Mouse (Mus musculus): ENCODE data around the gene Jkamp. TPM values are rescaled to one million over a fixed set of nuclear protein-coding genes. Genes with fewer than 3 reads are reported as not detected.

Gene Jkamp
- polyA plus RNA-seq, 1 experiment = 69.5 TPM

GRCm38 (mm10) chr12:72084261-72085023 lies 947 bp upstream of the Jkamp start:
- Histone ChIP-seq H3K27ac (ENCODE audit: control insufficient read depth, insufficient read depth, low read length) (no peak overlapping the region), H3K27me3 (ENCODE audit: control insufficient read depth, insufficient read depth, low read length) (no peaks in the 10 kb centered on the region; the same call in 1 of the 2 replicates), H3K4me1 (replicated peaks; ENCODE audit: control insufficient read depth, insufficient read depth, low read length) (peaks cover 12% of the 10 kb centered on the region), H3K4me3 (ENCODE audit: control insufficient read depth, insufficient read depth, low read length) (peak overlapping the region; percentile 93), H3K36me3 (ENCODE audit: control insufficient read depth, insufficient read depth, low read length) (no peaks in the 10 kb centered on the region)
- TF ChIP-seq POLR2A (IDR thresholded peaks at IDR 0.05; ENCODE audit: control insufficient read depth, extremely low read depth, insufficient read depth, low read length, poor library complexity) = no peak
- no peak for TF ChIP-seq CTCF (IDR thresholded peaks at IDR 0.05; ENCODE audit: borderline replicate concordance, control insufficient read depth, extremely low read depth, insufficient read depth, low read length, poor library complexity)
- WGBS = 23% methylated on average over 46 of the region's 46 CpGs
- DNase-seq = no peak

- Histone ChIP-seq H3K4me1 (replicated peaks; ENCODE audit: control insufficient read depth, insufficient read depth, low read length) (peaks cover 12% of the 10 kb centered on the region), H3K36me3 (ENCODE audit: control insufficient read depth, insufficient read depth, low read length) (no peaks in the 10 kb centered on the region), H3K4me3 (ENCODE audit: control insufficient read depth, insufficient read depth, low read length) (peak overlapping the region; percentile 93), H3K27ac (ENCODE audit: control insufficient read depth, insufficient read depth, low read length) (no peak overlapping the region), H3K27me3 (ENCODE audit: control insufficient read depth, insufficient read depth, low read length) (no peaks in the 10 kb centered on the region; the same call in 1 of the 2 replicates)
- no peak for DNase-seq
- no peak for TF ChIP-seq POLR2A (IDR thresholded peaks at IDR 0.05; ENCODE audit: control insufficient read depth, extremely low read depth, insufficient read depth, low read length, poor library complexity)
- TF ChIP-seq CTCF (IDR thresholded peaks at IDR 0.05; ENCODE audit: borderline replicate concordance, control insufficient read depth, extremely low read depth, insufficient read depth, low read length, poor library complexity) = no peak
- under 1% methylated on average over 31 of the region's 31 CpGs for WGBS
These were observed 413 bp upstream of the Jkamp start for GRCm38 (mm10) chr12:72085024-72085328.

- TF ChIP-seq POLR2A (IDR thresholded peaks at IDR 0.05; ENCODE audit: control insufficient read depth, extremely low read depth, insufficient read depth, low read length, poor library complexity) (no peak), CTCF (IDR thresholded peaks at IDR 0.05; ENCODE audit: borderline replicate concordance, control insufficient read depth, extremely low read depth, insufficient read depth, low read length, poor library complexity) (no peak)
- no peaks in the 10 kb centered on the region for H3K36me3 ChIP-seq (ENCODE audit: control insufficient read depth, insufficient read depth, low read length)
- peaks cover 12% of the 10 kb centered on the region for H3K4me1 ChIP-seq (replicated peaks; ENCODE audit: control insufficient read depth, insufficient read depth, low read length)
- no peaks in the 10 kb centered on the region; the same call in 1 of the 2 replicates for H3K27me3 ChIP-seq (ENCODE audit: control insufficient read depth, insufficient read depth, low read length)
- peak; percentile 7 for DNase-seq
- WGBS = 4% methylated on average over 18 of the region's 18 CpGs
- H3K4me3 ChIP-seq (ENCODE audit: control insufficient read depth, insufficient read depth, low read length) = peak overlapping the region; percentile 93
- H3K27ac ChIP-seq (ENCODE audit: control insufficient read depth, insufficient read depth, low read length) = no peak overlapping the region
These were observed 907 bp downstream of the Jkamp start for GRCm38 (mm10) chr12:72086166-72086825.

GRCm38 (mm10) chr12:72089802-72090201 lies 4.4 kb downstream of the Jkamp start:
- 93% methylated on average over 4 of the region's 4 CpGs for WGBS
- H3K27me3 ChIP-seq (ENCODE audit: control insufficient read depth, insufficient read depth, low read length) = no peaks in the 10 kb centered on the region; the same call in 1 of the 2 replicates
- no peak for DNase-seq
- no peak for TF ChIP-seq POLR2A (IDR thresholded peaks at IDR 0.05; ENCODE audit: control insufficient read depth, extremely low read depth, insufficient read depth, low read length, poor library complexity)
- TF ChIP-seq CTCF (IDR thresholded peaks at IDR 0.05; ENCODE audit: borderline replicate concordance, control insufficient read depth, extremely low read depth, insufficient read depth, low read length, poor library complexity) = no peak
- H3K4me1 ChIP-seq (replicated peaks; ENCODE audit: control insufficient read depth, insufficient read depth, low read length) = peaks cover 8% of the 10 kb centered on the region
- H3K36me3 ChIP-seq (ENCODE audit: control insufficient read depth, insufficient read depth, low read length) = peaks cover 25% of the 10 kb centered on the region
- no peak overlapping the region for H3K4me3 ChIP-seq (ENCODE audit: control insufficient read depth, insufficient read depth, low read length)
- no peak overlapping the region for H3K27ac ChIP-seq (ENCODE audit: control insufficient read depth, insufficient read depth, low read length)

- no peak for DNase-seq
- Histone ChIP-seq H3K4me1 (replicated peaks; ENCODE audit: control insufficient read depth, insufficient read depth, low read length) (no peaks in the 10 kb centered on the region), H3K4me3 (ENCODE audit: control insufficient read depth, insufficient read depth, low read length) (no peak overlapping the region), H3K36me3 (ENCODE audit: control insufficient read depth, insufficient read depth, low read length) (peaks cover 38% of the 10 kb centered on the region), H3K27me3 (ENCODE audit: control insufficient read depth, insufficient read depth, low read length) (no peaks in the 10 kb centered on the region), H3K27ac (ENCODE audit: control insufficient read depth, insufficient read depth, low read length) (no peak overlapping the region)
- WGBS = over 99% methylated on average over 8 of the region's 8 CpGs
- no peak for TF ChIP-seq CTCF (IDR thresholded peaks at IDR 0.05; ENCODE audit: borderline replicate concordance, control insufficient read depth, extremely low read depth, insufficient read depth, low read length, poor library complexity)
- TF ChIP-seq POLR2A (IDR thresholded peaks at IDR 0.05; ENCODE audit: control insufficient read depth, extremely low read depth, insufficient read depth, low read length, poor library complexity) = no peak
These were observed 11.6 kb downstream of the Jkamp start for GRCm38 (mm10) chr12:72096966-72097365.

- no peak overlapping the region for H3K27ac ChIP-seq (ENCODE audit: control insufficient read depth, insufficient read depth, low read length)
- DNase-seq = no peak
- no peak overlapping the region for H3K4me3 ChIP-seq (ENCODE audit: control insufficient read depth, insufficient read depth, low read length)
- no peaks in the 10 kb centered on the region for H3K4me1 ChIP-seq (replicated peaks; ENCODE audit: control insufficient read depth, insufficient read depth, low read length)
- TF ChIP-seq CTCF (IDR thresholded peaks at IDR 0.05; ENCODE audit: borderline replicate concordance, control insufficient read depth, extremely low read depth, insufficient read depth, low read length, poor library complexity) = no peak
- TF ChIP-seq POLR2A (IDR thresholded peaks at IDR 0.05; ENCODE audit: control insufficient read depth, extremely low read depth, insufficient read depth, low read length, poor library complexity) = no peak
- H3K36me3 ChIP-seq (ENCODE audit: control insufficient read depth, insufficient read depth, low read length) = peaks cover 5% of the 10 kb centered on the region
- H3K27me3 ChIP-seq (ENCODE audit: control insufficient read depth, insufficient read depth, low read length) = no peaks in the 10 kb centered on the region
- 92% methylated on average over 6 of the region's 6 CpGs for WGBS
These were observed 17.4 kb downstream of the Jkamp start for GRCm38 (mm10) chr12:72102776-72103175.

Measured in thymus, adult 2 months (tissue).